In the genomic region with DNA sequence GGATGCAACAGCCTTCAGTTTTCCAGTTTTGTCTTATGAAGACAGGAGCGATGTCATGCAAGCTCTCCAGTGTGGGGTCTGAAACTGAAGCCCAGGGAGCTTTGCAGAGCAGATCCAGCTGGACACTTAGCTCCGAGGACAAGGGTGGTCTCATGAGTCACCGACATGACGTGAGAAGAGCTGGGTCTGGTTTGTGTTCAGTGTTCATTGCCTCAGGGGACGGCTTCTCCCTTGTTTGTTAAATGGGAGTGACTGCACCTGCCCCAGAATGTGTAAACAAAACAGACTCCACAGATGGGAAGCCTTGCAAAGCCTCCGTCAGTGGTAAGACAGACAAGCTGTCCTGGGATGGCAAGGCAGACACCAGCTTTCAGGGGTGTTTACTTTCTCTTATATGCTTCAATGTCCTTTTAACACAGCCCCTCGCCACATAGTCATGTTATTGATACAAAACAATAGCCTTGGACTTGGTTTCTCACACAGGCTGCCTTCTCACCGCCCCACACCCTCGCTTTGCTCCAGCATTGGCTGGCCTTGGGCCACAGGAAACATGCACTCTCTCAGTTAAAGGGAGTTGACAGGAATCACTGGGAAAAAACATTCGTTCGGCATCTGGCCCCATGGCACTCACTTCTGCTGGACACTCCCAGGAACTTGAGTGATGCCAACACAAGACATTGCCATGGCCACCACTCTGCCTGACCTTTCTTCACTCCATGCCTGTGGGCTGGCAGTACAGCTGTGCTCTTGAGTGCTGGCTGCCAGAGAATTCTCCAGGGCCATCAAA, we compare ENCODE assay signal across 13 mouse cellular contexts. TPM values are rescaled to one million over a fixed set of nuclear protein-coding genes. Genes with fewer than 3 reads are reported as not detected.
DNase-seq lines count a peak whose midpoint lies in the region; ATAC-seq and TF ChIP-seq lines count a peak whose summit lies in the region.
"Had no signal": no experiment of that assay in that cellular context is flagged by ENCODE, and none has a peak within 500 bp of the region (broad histone marks: within the 10 kb centered on the region; RNA-seq: fewer than 3 reads in every experiment).

No protein-coding gene starts in this region.

- no peak for TF ChIP-seq EP300 in heart, adult 2 months (IDR thresholded peaks at IDR 0.05; ENCODE audit: insufficient read depth, low read depth, low read length)

- no peaks in the 10 kb centered on the region for H3K36me3 ChIP-seq in hindbrain, embryonic 13.5 days
- no peaks in the 10 kb centered on the region for H3K36me3 ChIP-seq in hindbrain, embryonic 11.5 days (ENCODE audit: control insufficient read depth, insufficient read depth, low read length)
- no peaks in the 10 kb centered on the region for H3K36me3 ChIP-seq in heart, adult 2 months (ENCODE audit: control insufficient read depth, insufficient read depth, low read length)
- H3K36me3 ChIP-seq in intestine, embryonic 15.5 days = no peaks in the 10 kb centered on the region
- no peaks in the 10 kb centered on the region for H3K36me3 ChIP-seq in thymus, adult 2 months (ENCODE audit: control insufficient read depth, insufficient read depth, low read length)
- H3K36me3 ChIP-seq: neural tube, embryonic 12.5 days had no signal

- H3K27ac ChIP-seq in hindbrain, embryonic 13.5 days = 0 out of 2 replicates have a peak overlapping the region, but pooled peaks have one; percentile 0
- H3K27ac ChIP-seq in hindbrain, embryonic 11.5 days (ENCODE audit: low read depth, low read length) = no peak overlapping the region
- H3K27ac ChIP-seq in heart, adult 2 months = no peak overlapping the region
- H3K27ac ChIP-seq in intestine, embryonic 15.5 days = peak overlapping the region; percentile 5; the same call in 1 of the 2 replicates
- no peak overlapping the region for H3K27ac ChIP-seq in thymus, adult 2 months (ENCODE audit: control insufficient read depth, insufficient read depth, low read length)
- H3K27ac ChIP-seq: macrophage; neural tube, embryonic 12.5 days had no signal

- no peak for DNase-seq in hindbrain, embryonic 11.5 days (ENCODE audit: low spot score)
- peak; percentile 16 for DNase-seq in ZHBTc4 (ENCODE audit: low read depth, low spot score)
- peak; percentile 39 to 46 for DNase-seq in heart, adult 2 months
- DNase-seq in liver = no peak
- DNase-seq in thymus, adult 2 months = no peak
- no peak for DNase-seq in left cerebral cortex, postnatal 14 days (ENCODE audit: low spot score in 2 of 2)
- DNase-seq: cerebellum, adult 18-20 months had no signal

- no peaks in the 10 kb centered on the region for H3K79me2 ChIP-seq in heart, adult 2 months (replicated peaks; ENCODE audit: control insufficient read depth, insufficient read depth, low read length)

- no peak for TF ChIP-seq CTCF in heart, adult 2 months (IDR thresholded peaks at IDR 0.05)
- TF ChIP-seq CTCF in thymus, adult 2 months (IDR thresholded peaks at IDR 0.05; ENCODE audit: borderline replicate concordance, control insufficient read depth, extremely low read depth, insufficient read depth, low read length, poor library complexity) = no peak

- no peak for TF ChIP-seq POLR2A in heart, adult 2 months (IDR thresholded peaks at IDR 0.05; ENCODE audit: insufficient read depth, low read depth, low read length)
- no peak for TF ChIP-seq POLR2A in thymus, adult 2 months (IDR thresholded peaks at IDR 0.05; ENCODE audit: control insufficient read depth, extremely low read depth, insufficient read depth, low read length, poor library complexity)

- H3K4me3 ChIP-seq in hindbrain, embryonic 13.5 days = no peak overlapping the region
- no peak overlapping the region for H3K4me3 ChIP-seq in hindbrain, embryonic 11.5 days (ENCODE audit: low read depth, low read length)
- H3K4me3 ChIP-seq in heart, adult 2 months = no peak overlapping the region
- no peak overlapping the region for H3K4me3 ChIP-seq in intestine, embryonic 15.5 days (replicated peaks)
- no peak overlapping the region for H3K4me3 ChIP-seq in thymus, adult 2 months (ENCODE audit: control insufficient read depth, insufficient read depth, low read length)
- H3K4me3 ChIP-seq: erythroblast, embryonic 14.5 days; neural tube, embryonic 12.5 days had no signal

- no peaks in the 10 kb centered on the region for H3K4me1 ChIP-seq in hindbrain, embryonic 13.5 days (replicated peaks)
- no peaks in the 10 kb centered on the region for H3K4me1 ChIP-seq in hindbrain, embryonic 11.5 days (replicated peaks; ENCODE audit: control insufficient read depth, insufficient read depth, low read length)
- H3K4me1 ChIP-seq in heart, adult 2 months (ENCODE audit: control insufficient read depth, insufficient read depth, low read length) = peaks cover 3% of the 10 kb centered on the region; the same call in 1 of the 2 replicates
- H3K4me1 ChIP-seq in intestine, embryonic 15.5 days (replicated peaks) = peaks cover 10% of the 10 kb centered on the region; the same call in 1 of the 2 replicates
- H3K4me1 ChIP-seq in thymus, adult 2 months (replicated peaks; ENCODE audit: control insufficient read depth, insufficient read depth, low read length) = no peaks in the 10 kb centered on the region
- H3K4me1 ChIP-seq: neural tube, embryonic 12.5 days had no signal

- H3K9me3 ChIP-seq in hindbrain, embryonic 13.5 days = no peaks in the 10 kb centered on the region
- H3K9me3 ChIP-seq in hindbrain, embryonic 11.5 days (ENCODE audit: control insufficient read depth, low read length) = no peaks in the 10 kb centered on the region
- H3K9me3 ChIP-seq in intestine, embryonic 15.5 days = no peaks in the 10 kb centered on the region
- H3K9me3 ChIP-seq: neural tube, embryonic 12.5 days had no signal

- H3K27me3 ChIP-seq in hindbrain, embryonic 13.5 days = no peaks in the 10 kb centered on the region
- no peaks in the 10 kb centered on the region for H3K27me3 ChIP-seq in hindbrain, embryonic 11.5 days (ENCODE audit: control insufficient read depth, insufficient read depth, low read length)
- no peaks in the 10 kb centered on the region for H3K27me3 ChIP-seq in heart, adult 2 months (ENCODE audit: control insufficient read depth, insufficient read depth, low read length)
- H3K27me3 ChIP-seq in intestine, embryonic 15.5 days (replicated peaks) = no peaks in the 10 kb centered on the region
- no peaks in the 10 kb centered on the region for H3K27me3 ChIP-seq in thymus, adult 2 months (ENCODE audit: control insufficient read depth, insufficient read depth, low read length)
- H3K27me3 ChIP-seq: neural tube, embryonic 12.5 days had no signal

- intact Hi-C loops in heart, adult 2 months (cut with DNase I) = no loop called here
- intact Hi-C loops in left cerebral cortex, postnatal 14 days (cut with DNase I) = no loop called here

- H3K4me2 ChIP-seq in hindbrain, embryonic 13.5 days = no peak overlapping the region
- H3K4me2 ChIP-seq in hindbrain, embryonic 11.5 days (replicated peaks; ENCODE audit: low read depth, low read length) = no peak overlapping the region
- peak overlapping the region; percentile 7; the same call in 1 of the 2 replicates for H3K4me2 ChIP-seq in intestine, embryonic 15.5 days (replicated peaks)
- H3K4me2 ChIP-seq: neural tube, embryonic 12.5 days had no signal

- peak; percentile 43; the same call in 1 of the 2 replicates for ATAC-seq in hindbrain, embryonic 13.5 days (ENCODE audit: low FRiP score)
- ATAC-seq in hindbrain, embryonic 11.5 days (ENCODE audit: low FRiP score) = no peak
- peak; percentile 85 for ATAC-seq in intestine, embryonic 15.5 days

- H3K9ac ChIP-seq in hindbrain, embryonic 13.5 days = no peak overlapping the region
- H3K9ac ChIP-seq in hindbrain, embryonic 11.5 days (ENCODE audit: low read depth, low read length) = no peak overlapping the region
- H3K9ac ChIP-seq in heart, adult 2 months (ENCODE audit: low read depth, low read length) = no peak overlapping the region
- H3K9ac ChIP-seq in intestine, embryonic 15.5 days = no peak overlapping the region
- H3K9ac ChIP-seq: neural tube, embryonic 12.5 days had no signal

- WGBS in hindbrain, embryonic 13.5 days = 64% methylated on average over 11 of the region's 11 CpGs
- 69% methylated on average over 11 of the region's 11 CpGs for WGBS in hindbrain, embryonic 11.5 days
- WGBS in heart, adult 2 months = 30% methylated on average over 11 of the region's 11 CpGs
- 21% methylated on average over 11 of the region's 11 CpGs for WGBS in intestine, embryonic 15.5 days
- 81% methylated on average over 11 of the region's 11 CpGs for WGBS in thymus, adult 2 months

RNA-seq across cellular contexts. Expression of a gene that starts 44.3 kb away (rescaled TPM):
- 0.66 TPM in 1 of 2 replicates, not detected in the other for polyA plus RNA-seq in hindbrain, embryonic 13.5 days (2015; fragmentation: Nextera tagmentation; extraction: Ambion mirVana)
- polyA plus RNA-seq in hindbrain, embryonic 11.5 days (2014; fragmentation: Nextera tagmentation; extraction: Ambion mirVana) = 1.6 and 6.0 TPM in 2 replicates
- total RNA-seq in heart, adult 2 months (2021) = not detected
- polyA plus RNA-seq in heart, adult 2 months (2012; rRNA removed) = 0.02 TPM in 1 of 2 replicates, not detected in the other
- 45.1 and 46.1 TPM in 2 replicates for polyA plus RNA-seq in intestine, embryonic 15.5 days (2015; fragmentation: Nextera tagmentation; extraction: Ambion mirVana)
- 4.0 and 4.2 TPM in 2 replicates for polyA plus RNA-seq in thymus, adult 2 months (2012; rRNA removed)
- under 1 TPM; 0.11 to 0.66 TPM for total RNA-seq in left cerebral cortex, postnatal 14 days (2021)
- total RNA-seq: hematopoietic stem cell, adult 5-6 weeks had no signal
- polyA plus RNA-seq: macrophage had no signal

Comparison
In these comparisons a context has a peak if more than half of its experiments do, and no peak if none do; other contexts are left out.
1. H3K27ac ChIP-seq: peak in hindbrain, embryonic 13.5 days (single experiment) and intestine, embryonic 15.5 days (single experiment); none in hindbrain, embryonic 11.5 days (single experiment), heart, adult 2 months (single experiment) and thymus, adult 2 months (single experiment).
2. DNase-seq: peak in ZHBTc4 (single experiment) and heart, adult 2 months (2 of 2); none in hindbrain, embryonic 11.5 days (single experiment), liver (single experiment), thymus, adult 2 months (single experiment) and left cerebral cortex, postnatal 14 days (0 of 2).